Mouse (Mus musculus): ENCODE measurements around the gene Crim1.

GRCm38 (mm10) chr17:78166566-78166965 lies 33.5 kb upstream of the Crim1 start:
- no peak for TF ChIP-seq EP300 (IDR thresholded peaks at IDR 0.05; ENCODE audit: insufficient read depth, low read depth, low read length)
- no peak for TF ChIP-seq CTCF (IDR thresholded peaks at IDR 0.05; ENCODE audit: low read depth, low read length)
- no peak for TF ChIP-seq POLR2A (IDR thresholded peaks at IDR 0.05; ENCODE audit: insufficient read depth, low read length)
